Mouse (Mus musculus) gastrocnemius, postnatal 25 days (tissue): ENCODE results near the gene 3110082J24Rik. TPM values are rescaled to one million over a fixed set of nuclear protein-coding genes. Genes with fewer than 3 reads are reported as not detected.

Experiments used
- DNase-seq: peaks from one replicate; pipeline ENCODE4 v3.0.0; 2022
- long read RNA-seq, 2 experiments: library from polyadenylated mRNA; stranded (forward); transcript quantifications; one replicate each; pipeline ENCODE4 v2.0.0; 2021
- total RNA-seq, 2 experiments: library from RNA; stranded (reverse); gene quantifications; 1 replicate in 1 of 2; 2 replicates in 1 of 2; pipeline ENCODE4 v1.2.3; 2021

3110082J24Rik gene
- not detected for total RNA-seq
- long read RNA-seq, experiment 1: 0 reads
- long read RNA-seq, experiment 2: 0 reads

- no peak for DNase-seq
Observed at GRCm38 (mm10) chr5:30105668-30106300, at the start of gene 3110082J24Rik. TSS of gene 3110082J24Rik (minus strand) at chr5:30106086.

- no peak for DNase-seq
Observed at GRCm38 (mm10) chr5:30155395-30155792, 49.5 kb upstream of the 3110082J24Rik start.

- peak; percentile 90 for DNase-seq
Observed at GRCm38 (mm10) chr5:30154474-30155394, 48.8 kb upstream of the 3110082J24Rik start, which contains the start of the genes Hadha and Hadhb. TSS of gene Hadha (minus strand) at chr5:30155162. TSS of gene Hadhb (plus strand) at chr5:30155248.

GRCm38 (mm10) chr5:30154013-30154412, 48.1 kb upstream of the 3110082J24Rik start:
- DNase-seq: no peak

GRCm38 (mm10) chr5:30153222-30153621, 47.3 kb upstream of the 3110082J24Rik start:
- DNase-seq: no peak

- no peak for DNase-seq
Observed at GRCm38 (mm10) chr5:30152413-30152812, 46.5 kb upstream of the 3110082J24Rik start.

GRCm38 (mm10) chr5:30152007-30152406, 46.1 kb upstream of the 3110082J24Rik start:
- DNase-seq: no peak

GRCm38 (mm10) chr5:30148133-30148920, 42.4 kb upstream of the 3110082J24Rik start:
- no peak for DNase-seq

GRCm38 (mm10) chr5:30146526-30146925, 40.6 kb upstream of the 3110082J24Rik start:
- DNase-seq: no peak

- DNase-seq: no peak
Observed at GRCm38 (mm10) chr5:30138193-30138592, 32.3 kb upstream of the 3110082J24Rik start.

GRCm38 (mm10) chr5:30137271-30137670, 31.4 kb upstream of the 3110082J24Rik start:
- DNase-seq: no peak

GRCm38 (mm10) chr5:30135711-30136231, 29.9 kb upstream of the 3110082J24Rik start:
- no peak for DNase-seq

- no peak for DNase-seq
Observed at GRCm38 (mm10) chr5:30132173-30132572, 26.3 kb upstream of the 3110082J24Rik start.

GRCm38 (mm10) chr5:30131246-30131645, 25.4 kb upstream of the 3110082J24Rik start:
- no peak for DNase-seq

GRCm38 (mm10) chr5:30128680-30129079, 22.8 kb upstream of the 3110082J24Rik start:
- DNase-seq: no peak

GRCm38 (mm10) chr5:30127921-30128597, 22.2 kb upstream of the 3110082J24Rik start:
- DNase-seq: no peak

GRCm38 (mm10) chr5:30126756-30127155, 20.9 kb upstream of the 3110082J24Rik start:
- DNase-seq: no peak

GRCm38 (mm10) chr5:30125587-30125986, 19.7 kb upstream of the 3110082J24Rik start:
- no peak for DNase-seq

GRCm38 (mm10) chr5:30122481-30122880, 16.6 kb upstream of the 3110082J24Rik start:
- no peak for DNase-seq

GRCm38 (mm10) chr5:30120106-30120505, 14.2 kb upstream of the 3110082J24Rik start:
- DNase-seq: no peak

GRCm38 (mm10) chr5:30119163-30119562, 13.3 kb upstream of the 3110082J24Rik start:
- no peak for DNase-seq
